Mouse (Mus musculus) intestine, embryonic 16.5 days (tissue): ENCODE results near the gene Tmem38b. TPM values are rescaled to one million over a fixed set of nuclear protein-coding genes. Genes with fewer than 3 reads are reported as not detected.
"Not testable (repeated sequence)": the region's sequence is repeated elsewhere in the genome, so short reads cannot be mapped to it uniquely, and the experiment has no call there.

Experiments
- ATAC-seq: fragments of 200-750 bp; cut with Nextera tagmentation; 2 replicates; pipeline ENCODE4 v1.8.0; 2017; ENCODE audit warnings: moderate TSS enrichment, moderate library complexity
- H3K27ac ChIP-seq: fragments of 300-500 bp; sonication (generic); 2 replicates; pipeline ENCODE4 v1.5.1; 2014; ENCODE audit warnings: mild to moderate bottlenecking, low read length
- H3K27me3 ChIP-seq: fragments of 300-500 bp; sonication (generic); replicated peaks from 2 replicates; pipeline ENCODE4 v1.6.1; 2014; ENCODE audit warnings: low read length, control low read depth, mixed read lengths; ENCODE audit not compliant: control insufficient read depth, insufficient read depth
- H3K36me3 ChIP-seq: fragments of 300-500 bp; sonication (generic); 2 replicates; pipeline ENCODE4 v1.6.1; 2014; ENCODE audit warnings: low read length, control low read depth; ENCODE audit not compliant: control insufficient read depth, insufficient read depth
- H3K4me1 ChIP-seq: fragments of 300-500 bp; sonication (generic); 2 replicates; pipeline ENCODE4 v1.6.1; 2014; ENCODE audit warnings: low read length, control low read depth, mixed read lengths; ENCODE audit not compliant: control insufficient read depth, insufficient read depth
- H3K4me2 ChIP-seq: fragments of 300-500 bp; sonication (generic); 2 replicates; pipeline ENCODE4 v1.6.1; 2014; ENCODE audit warnings: low read depth, low read length, control low read depth
- H3K4me3 ChIP-seq: fragments of 300-500 bp; sonication (generic); 2 replicates; pipeline ENCODE4 v1.5.1; 2014; ENCODE audit warnings: mild to moderate bottlenecking, low read length
- H3K9ac ChIP-seq: fragments of 300-500 bp; sonication (generic); 2 replicates; pipeline ENCODE4 v1.6.1; 2014; ENCODE audit warnings: low read depth, low read length
- H3K9me3 ChIP-seq: fragments of 300-500 bp; sonication (generic); 2 replicates; pipeline ENCODE4 v1.6.1; 2016; ENCODE audit warnings: low read length, control low read depth; ENCODE audit not compliant: control insufficient read depth
- WGBS: fragments of 180-500 bp; shearing (Covaris S2); extraction: QIAGEN DNeasy Blood & Tissue Kit; methylation state at CpG from one replicate; pipeline ENCODE4 v1.1.7; 2014; 5-methylcytosine and 5-hydroxymethylcytosine counted together
- polyA plus RNA-seq: library from polyadenylated mRNA; unstranded; fragments of >200 nt; fragmentation: Nextera tagmentation; extraction: Ambion mirVana; gene quantifications from 2 replicates; pipeline ENCODE4 v1.2.1, GENCODE M21; 2015

The Tmem38b gene
- polyA plus RNA-seq, 1 experiment from 2014 or later: 7.3 TPM

- no peaks in the 10 kb centered on the region for H3K27me3 ChIP-seq
- no peak overlapping the region for H3K4me3 ChIP-seq
- no peak overlapping the region for H3K4me2 ChIP-seq
- H3K9ac ChIP-seq: no peak overlapping the region
- H3K4me1 ChIP-seq: no peaks in the 10 kb centered on the region
- ATAC-seq: no peak
- H3K36me3 ChIP-seq: no peaks in the 10 kb centered on the region
- H3K27ac ChIP-seq: no peak overlapping the region
- H3K9me3 ChIP-seq: no peaks in the 10 kb centered on the region
- WGBS: 89% methylated on average over 2 of the region's 2 CpGs
These were observed 30.1 kb upstream of the Tmem38b start for GRCm38 (mm10) chr4:53795706-53796105.

- Histone ChIP-seq H3K4me1 (no peaks in the 10 kb centered on the region), H3K9ac (no peak overlapping the region), H3K4me2 (no peak overlapping the region), H3K4me3 (no peak overlapping the region), H3K36me3 (no peaks in the 10 kb centered on the region), H3K9me3 (no peaks in the 10 kb centered on the region), H3K27me3 (no peaks in the 10 kb centered on the region), H3K27ac (no peak overlapping the region)
- WGBS: 28% methylated on average over 18 of the region's 18 CpGs
- no peak for ATAC-seq
These were observed 28.7 kb upstream of the Tmem38b start for GRCm38 (mm10) chr4:53796865-53797772.

- H3K9ac ChIP-seq: no peak overlapping the region
- no peaks in the 10 kb centered on the region for H3K4me1 ChIP-seq
- no peak overlapping the region for H3K4me2 ChIP-seq
- no peak overlapping the region for H3K27ac ChIP-seq
- no peaks in the 10 kb centered on the region for H3K36me3 ChIP-seq
- H3K4me3 ChIP-seq: no peak overlapping the region
- no peaks in the 10 kb centered on the region for H3K27me3 ChIP-seq
- H3K9me3 ChIP-seq: no peaks in the 10 kb centered on the region
- WGBS: 55% methylated on average over 7 of the region's 7 CpGs
- no peak for ATAC-seq
These were observed 26.8 kb upstream of the Tmem38b start for GRCm38 (mm10) chr4:53798896-53799676.

GRCm38 (mm10) chr4:53799753-53800152, 26.1 kb upstream of the Tmem38b start:
- Histone ChIP-seq H3K9ac (no peak overlapping the region), H3K36me3 (no peaks in the 10 kb centered on the region), H3K4me1 (no peaks in the 10 kb centered on the region), H3K9me3 (no peaks in the 10 kb centered on the region), H3K4me3 (no peak overlapping the region), H3K27me3 (no peaks in the 10 kb centered on the region), H3K4me2 (no peak overlapping the region), H3K27ac (no peak overlapping the region)
- no peak for ATAC-seq
- WGBS: 50% methylated on average over 1 of the region's 1 CpGs

GRCm38 (mm10) chr4:53803674-53804073, 22.2 kb upstream of the Tmem38b start:
- H3K9me3 ChIP-seq, H3K27ac ChIP-seq, ATAC-seq, H3K4me1 ChIP-seq, H3K36me3 ChIP-seq, H3K27me3 ChIP-seq, H3K4me3 ChIP-seq, H3K9ac ChIP-seq, H3K4me2 ChIP-seq: not testable (repeated sequence)
- WGBS: 93% methylated on average over 7 of the region's 8 CpGs

- not testable (repeated sequence) for H3K4me2 ChIP-seq, ATAC-seq, H3K36me3 ChIP-seq, H3K9ac ChIP-seq, H3K9me3 ChIP-seq, H3K4me1 ChIP-seq, H3K27me3 ChIP-seq, H3K27ac ChIP-seq, H3K4me3 ChIP-seq
- WGBS: 89% methylated on average over 6 of the region's 6 CpGs
These were observed 19.4 kb upstream of the Tmem38b start for GRCm38 (mm10) chr4:53806428-53806827.

- no peak for ATAC-seq
- WGBS: 49% methylated on average over 5 of the region's 5 CpGs
- Histone ChIP-seq H3K9ac (no peak overlapping the region), H3K4me1 (no peaks in the 10 kb centered on the region), H3K9me3 (no peaks in the 10 kb centered on the region), H3K27me3 (no peaks in the 10 kb centered on the region), H3K4me3 (no peak overlapping the region), H3K4me2 (no peak overlapping the region), H3K27ac (no peak overlapping the region), H3K36me3 (no peaks in the 10 kb centered on the region)
These were observed 7.5 kb upstream of the Tmem38b start for GRCm38 (mm10) chr4:53818320-53818719.

GRCm38 (mm10) chr4:53823697-53824096, 2.1 kb upstream of the Tmem38b start:
- no peak overlapping the region for H3K4me2 ChIP-seq

GRCm38 (mm10) chr4:53824831-53825230, 1.0 kb upstream of the Tmem38b start:
- H3K27ac ChIP-seq: no peak overlapping the region
- no peaks in the 10 kb centered on the region for H3K27me3 ChIP-seq
- H3K4me1 ChIP-seq: no peaks in the 10 kb centered on the region
- H3K4me3 ChIP-seq: no peak overlapping the region
- ATAC-seq: no peak
- H3K36me3 ChIP-seq: no peaks in the 10 kb centered on the region
- no peaks in the 10 kb centered on the region for H3K9me3 ChIP-seq
- H3K4me2 ChIP-seq: no peak overlapping the region
- H3K9ac ChIP-seq: no peak overlapping the region
- WGBS: 32% methylated on average over 4 of the region's 4 CpGs

More at GRCm38 (mm10) chr4:53823697-53824096, 2.1 kb upstream of the Tmem38b start:
- WGBS: 35% methylated on average over 6 of the region's 6 CpGs
- no peak for ATAC-seq
- H3K36me3 ChIP-seq: no peaks in the 10 kb centered on the region
- H3K27ac ChIP-seq: no peak overlapping the region
- H3K4me3 ChIP-seq: no peak overlapping the region
- no peak overlapping the region for H3K9ac ChIP-seq
- no peaks in the 10 kb centered on the region for H3K9me3 ChIP-seq
- H3K4me1 ChIP-seq: no peaks in the 10 kb centered on the region
- no peaks in the 10 kb centered on the region for H3K27me3 ChIP-seq
